Mouse (Mus musculus) retina, adult 2 months (tissue): ENCODE results near the gene Lypd4.
"Not testable (repeated sequence)": the region's sequence is repeated elsewhere in the genome, so short reads cannot be mapped to it uniquely, and the experiment has no call there.

Experiments used
- DNase-seq: peaks from one replicate; pipeline ENCODE4 v3.0.0-alpha.2; 2012; ENCODE audit warnings: low read depth, low spot score

Gene Lypd4

DNA sequence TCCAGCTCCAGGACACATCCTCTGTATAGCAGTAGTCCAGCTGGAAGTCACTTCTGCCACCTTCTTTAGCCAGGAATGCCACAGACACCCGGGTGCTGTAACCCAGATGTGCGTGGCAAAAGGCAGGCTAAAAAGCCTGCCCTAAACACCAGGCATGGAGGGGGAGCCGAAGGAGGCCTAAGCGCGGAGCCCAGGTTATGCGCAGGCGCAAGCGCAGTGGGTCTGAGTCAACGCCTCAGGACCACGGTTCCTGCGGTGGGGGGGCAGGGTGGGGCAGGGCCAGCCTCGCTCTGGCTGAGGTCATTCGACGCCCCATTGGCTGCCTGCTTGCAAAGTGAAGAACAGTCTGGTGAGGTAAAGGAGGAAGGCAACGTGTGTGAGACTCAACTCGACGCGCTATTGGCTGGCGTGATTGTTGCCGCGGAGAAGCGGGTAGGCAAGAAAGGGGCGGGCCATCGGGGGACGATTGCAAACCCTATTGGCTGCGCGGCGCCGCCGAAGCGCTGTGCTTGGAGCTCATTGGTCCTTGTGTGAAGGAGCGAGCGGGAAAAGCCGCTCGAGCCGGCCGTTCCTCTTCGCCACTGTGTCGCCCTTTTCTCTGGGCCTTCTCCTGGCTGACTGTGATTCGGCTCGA lies at the start of gene Lypd4, which contains the start of gene Dmrtc2:
Lypd4 (minus strand) TSS at position 410 of the 634 bp plus-strand sequence.
Dmrtc2 (plus strand) TSS at position 526 of the 634 bp plus-strand sequence.
- DNase-seq, result no peak

DNA sequence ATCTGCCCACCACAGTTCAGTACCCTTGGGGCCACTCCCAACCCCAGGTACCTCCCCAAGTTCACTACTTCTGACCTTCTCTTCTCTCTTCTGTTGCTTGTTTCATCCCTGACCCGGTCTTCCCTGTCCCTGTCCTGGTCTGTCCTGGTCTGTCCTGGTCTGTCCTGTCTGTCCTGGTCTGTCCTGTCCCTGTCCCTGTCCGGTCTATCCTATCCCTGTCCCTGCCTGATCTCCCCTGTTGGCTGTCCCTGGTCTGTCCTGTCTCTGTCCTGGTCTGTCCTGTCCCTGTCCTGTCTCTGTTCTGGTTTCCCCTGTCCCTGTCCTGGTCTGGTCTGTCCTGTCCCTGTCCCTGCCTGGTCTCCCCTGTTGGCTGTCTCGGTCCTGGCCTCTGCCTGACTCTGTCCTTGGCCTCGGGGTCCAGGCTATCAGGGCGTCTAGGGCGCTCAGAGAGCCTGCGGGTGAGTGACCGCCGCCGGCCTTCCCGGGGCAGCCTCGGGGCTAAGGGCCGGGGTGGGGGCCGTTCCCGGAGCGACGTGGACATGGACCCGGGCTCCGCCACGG lies 49.1 kb upstream of the Lypd4 start:
- DNase-seq, result no peak

GRCm38 (mm10) chr7:24912480-24912879 lies 42.7 kb upstream of the Lypd4 start:
- DNase-seq, result no peak

DNA sequence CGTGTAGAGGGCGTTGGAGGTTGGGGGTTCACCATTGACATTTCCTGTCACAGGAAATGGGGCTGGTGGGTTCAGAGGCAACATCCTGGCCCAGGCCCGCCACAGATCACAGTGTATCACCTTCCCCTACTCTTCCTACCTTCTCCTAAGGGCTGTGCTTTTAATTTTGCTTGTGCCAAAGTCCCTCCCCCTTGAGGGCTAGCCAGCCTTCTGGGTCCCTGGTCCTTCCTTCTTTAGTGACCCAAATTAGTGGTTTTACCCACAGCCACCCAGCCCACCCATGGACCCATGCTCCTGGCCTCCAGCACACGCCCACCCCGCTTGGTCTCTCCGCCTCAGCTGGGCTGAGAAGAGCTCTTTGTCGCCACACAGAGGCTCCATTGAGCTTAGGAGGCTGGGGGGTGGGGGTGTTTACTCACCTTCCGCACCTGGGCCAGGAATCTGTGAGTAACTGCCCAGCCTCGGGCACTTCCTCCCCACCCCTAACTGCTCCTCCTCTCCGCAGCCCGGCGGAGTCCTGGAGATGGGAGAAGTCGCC lies 37.5 kb upstream of the Lypd4 start:
- DNase-seq, result no peak

DNA sequence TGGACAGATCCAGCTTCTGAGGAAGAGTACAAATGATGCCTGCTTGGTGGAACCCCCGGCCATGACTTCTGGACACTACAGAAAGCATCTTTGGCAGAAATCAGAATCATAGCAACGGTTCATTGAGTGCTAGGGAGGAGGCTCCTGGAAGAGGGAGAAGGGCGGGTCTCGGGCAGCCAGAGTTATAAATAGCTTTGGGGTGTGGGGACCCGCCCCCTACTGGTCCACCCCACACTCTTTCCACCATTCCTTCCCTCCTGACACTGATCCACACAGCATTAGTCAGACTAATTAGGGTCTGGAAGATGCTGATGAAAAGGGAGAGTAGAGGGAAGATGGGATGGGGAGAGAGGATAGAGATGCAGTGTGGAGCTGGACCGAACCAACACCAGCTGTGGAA lies 36.8 kb upstream of the Lypd4 start:
- no peak for DNase-seq

DNA sequence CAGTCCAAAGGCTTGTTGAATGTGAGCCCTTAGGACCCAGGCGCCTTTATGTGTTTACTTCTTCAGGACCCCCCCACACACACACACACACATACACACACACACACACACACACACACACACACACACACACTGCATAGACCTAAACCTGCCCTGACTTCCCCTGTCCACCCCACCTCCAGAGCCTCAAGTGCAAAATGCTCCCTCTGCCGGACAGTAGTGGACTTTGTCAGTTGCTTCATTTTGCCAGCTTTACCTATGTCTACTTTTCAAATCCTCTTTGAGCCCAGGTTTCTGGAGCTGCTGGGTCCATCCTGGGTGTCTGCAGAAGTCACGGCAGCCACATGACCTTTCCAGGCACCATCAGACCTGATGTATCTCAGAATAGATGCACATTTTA lies 35.2 kb upstream of the Lypd4 start:
- peak; percentile 59 for DNase-seq

DNA sequence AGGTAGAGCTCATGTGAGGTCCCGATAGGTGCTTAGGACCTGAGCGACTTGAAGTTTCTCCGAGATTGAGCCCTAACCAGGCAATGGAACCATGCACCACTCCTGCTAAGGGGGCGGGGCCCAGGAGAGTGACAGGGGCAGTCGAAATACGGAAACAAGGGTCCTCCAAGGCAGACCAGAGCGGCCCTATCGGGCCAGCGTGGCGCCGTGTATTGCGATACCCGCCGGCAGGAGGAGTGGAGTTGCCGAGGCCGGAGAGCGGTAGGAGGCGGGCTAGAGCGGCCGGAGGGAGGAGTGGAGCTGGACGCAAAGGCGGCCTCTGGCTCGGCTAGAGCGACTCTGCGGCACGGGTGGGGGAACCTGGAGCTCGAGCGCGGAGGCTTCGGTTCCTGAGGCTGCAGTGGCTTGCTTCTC lies 34.3 kb upstream of the Lypd4 start:
- peak; percentile 96 for DNase-seq

DNA sequence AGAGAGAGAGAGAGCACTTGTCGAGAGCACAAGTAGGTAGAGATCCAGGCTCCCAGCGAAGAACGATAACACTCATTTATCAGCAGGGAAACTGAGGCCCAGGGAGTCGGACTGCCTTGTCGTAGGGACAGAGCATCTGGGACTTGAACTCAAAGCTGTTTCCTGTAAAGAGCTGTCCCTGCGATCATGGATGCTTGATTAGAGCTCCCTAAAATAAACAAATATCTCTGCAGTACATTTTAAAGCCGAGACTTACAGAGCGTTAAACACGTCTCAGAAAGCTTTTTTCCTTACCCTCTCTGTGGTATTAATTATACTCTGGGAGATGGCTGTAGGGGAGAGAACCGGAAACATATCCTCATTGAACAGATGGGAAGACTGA lies 33.7 kb upstream of the Lypd4 start:
- DNase-seq, result no peak

- no peak for DNase-seq
Measured at GRCm38 (mm10) chr7:24902630-24903443, 33.1 kb upstream of the Lypd4 start, which contains the start of gene Arhgef1. Gene Arhgef1, plus strand, starts transcription at chr7:24902912.

DNA sequence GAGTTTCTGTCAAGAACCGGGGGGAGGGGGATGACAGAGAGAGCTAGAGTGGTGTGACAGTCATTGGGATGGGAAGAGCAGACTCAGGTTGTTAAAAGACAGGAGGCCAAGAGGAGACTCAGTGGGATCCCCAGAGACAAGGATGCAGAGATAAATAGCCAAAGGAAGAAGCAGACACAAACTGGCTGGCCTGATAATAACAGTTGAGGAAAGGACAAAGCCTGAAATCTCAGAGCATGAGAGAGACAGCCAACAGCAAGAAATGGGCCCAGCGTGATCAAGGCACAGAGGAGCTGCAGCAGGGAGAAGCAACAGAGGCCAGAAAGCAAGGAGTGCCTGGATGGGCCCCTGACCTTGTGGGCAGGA lies 32.5 kb upstream of the Lypd4 start:
- DNase-seq, result no peak

- no peak for DNase-seq
Measured at GRCm38 (mm10) chr7:24901842-24902241, 32.1 kb upstream of the Lypd4 start.

GRCm38 (mm10) chr7:24901114-24901513 lies 31.4 kb upstream of the Lypd4 start:
- DNase-seq, result no peak

- DNase-seq, result no peak
Measured at GRCm38 (mm10) chr7:24897959-24898358, 28.2 kb upstream of the Lypd4 start.

DNA sequence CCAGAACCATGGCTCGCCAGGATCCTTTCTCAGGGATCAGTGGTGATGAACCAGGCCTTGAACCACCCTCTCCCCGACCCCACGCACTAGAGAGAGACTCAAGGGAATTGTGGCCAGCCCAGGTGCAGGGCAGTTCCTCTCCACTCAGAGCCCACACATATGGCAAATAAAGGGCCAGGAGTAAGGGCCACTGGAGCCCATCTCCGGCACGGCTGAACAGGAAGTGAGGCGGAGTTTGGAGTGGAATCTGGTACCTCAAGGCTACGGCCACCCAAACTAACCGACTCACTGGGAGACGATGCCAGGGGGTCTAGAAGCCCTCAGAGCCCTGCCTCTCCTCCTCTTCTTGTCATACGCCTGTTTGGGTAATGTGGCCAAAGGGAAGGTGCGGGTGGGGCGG lies 27.5 kb upstream of the Lypd4 start, which contains the start of gene Cd79a:
Cd79a (plus strand) TSS at position 158 of the 400 bp plus-strand sequence.
- no peak for DNase-seq

- DNase-seq, result no peak
Measured at GRCm38 (mm10) chr7:24896269-24896668, 26.5 kb upstream of the Lypd4 start.

DNA sequence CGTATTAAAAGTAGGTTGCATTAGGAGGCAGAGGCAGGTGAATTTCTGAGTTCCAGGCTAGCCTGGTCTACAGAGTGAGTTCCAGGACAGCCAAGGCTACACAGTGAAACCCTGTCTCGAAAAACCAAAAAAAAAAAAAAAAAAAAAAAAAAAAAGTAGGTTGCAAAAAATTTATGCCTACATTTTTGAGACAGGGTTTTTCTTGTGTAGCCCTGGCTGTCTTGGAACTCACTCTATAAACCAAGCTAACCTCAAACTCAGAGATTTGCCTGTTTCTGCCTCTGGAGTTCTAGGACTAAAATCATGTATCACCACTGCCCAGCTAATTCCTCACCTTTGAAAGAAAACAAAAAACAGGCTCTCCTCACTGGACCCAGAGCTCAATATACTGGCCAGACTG lies 26.0 kb upstream of the Lypd4 start:
- not testable (repeated sequence) for DNase-seq

- no peak for DNase-seq
Measured at GRCm38 (mm10) chr7:24892125-24892583, 22.4 kb upstream of the Lypd4 start.

DNA sequence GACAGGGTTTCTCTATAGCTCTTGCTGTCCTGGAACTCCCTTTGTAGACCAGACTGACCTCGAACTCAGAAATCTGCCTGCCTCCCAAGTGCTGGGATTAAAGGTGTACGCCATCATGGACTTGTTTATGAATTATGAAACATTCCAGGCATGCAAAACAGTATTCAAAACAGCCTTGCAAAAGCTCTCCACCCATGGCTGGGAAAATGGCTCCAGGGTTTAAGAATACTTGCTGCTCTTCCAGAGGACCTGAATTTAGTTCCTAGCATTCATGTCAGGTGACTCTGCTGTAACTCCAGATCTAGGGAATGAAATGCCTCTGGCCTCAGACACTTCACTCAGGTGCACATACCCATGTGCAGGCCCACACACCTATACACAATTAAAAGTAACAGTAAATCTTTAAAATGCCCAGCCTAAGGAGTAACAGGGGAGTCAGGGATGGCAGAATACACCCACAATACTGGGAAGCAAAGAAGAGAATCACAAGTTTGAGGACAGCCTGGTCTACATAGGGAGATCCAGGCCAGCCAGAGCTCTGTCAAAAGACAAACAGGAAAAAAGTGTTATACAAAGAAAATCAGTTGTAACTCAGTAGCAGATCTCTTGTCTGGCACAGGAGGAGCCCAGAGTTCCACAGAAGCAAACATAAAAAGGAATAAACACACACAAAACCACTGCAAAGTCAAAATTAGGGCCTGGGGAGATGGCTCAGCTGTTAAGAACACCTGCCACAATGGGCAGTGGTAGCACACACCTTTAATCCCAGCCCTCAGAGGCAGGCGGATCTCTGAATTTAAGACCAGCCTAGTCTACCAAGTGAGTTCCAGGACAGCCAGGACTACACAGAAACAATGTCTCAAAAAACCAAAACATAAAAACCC lies 21.7 kb upstream of the Lypd4 start:
- no peak for DNase-seq

DNA sequence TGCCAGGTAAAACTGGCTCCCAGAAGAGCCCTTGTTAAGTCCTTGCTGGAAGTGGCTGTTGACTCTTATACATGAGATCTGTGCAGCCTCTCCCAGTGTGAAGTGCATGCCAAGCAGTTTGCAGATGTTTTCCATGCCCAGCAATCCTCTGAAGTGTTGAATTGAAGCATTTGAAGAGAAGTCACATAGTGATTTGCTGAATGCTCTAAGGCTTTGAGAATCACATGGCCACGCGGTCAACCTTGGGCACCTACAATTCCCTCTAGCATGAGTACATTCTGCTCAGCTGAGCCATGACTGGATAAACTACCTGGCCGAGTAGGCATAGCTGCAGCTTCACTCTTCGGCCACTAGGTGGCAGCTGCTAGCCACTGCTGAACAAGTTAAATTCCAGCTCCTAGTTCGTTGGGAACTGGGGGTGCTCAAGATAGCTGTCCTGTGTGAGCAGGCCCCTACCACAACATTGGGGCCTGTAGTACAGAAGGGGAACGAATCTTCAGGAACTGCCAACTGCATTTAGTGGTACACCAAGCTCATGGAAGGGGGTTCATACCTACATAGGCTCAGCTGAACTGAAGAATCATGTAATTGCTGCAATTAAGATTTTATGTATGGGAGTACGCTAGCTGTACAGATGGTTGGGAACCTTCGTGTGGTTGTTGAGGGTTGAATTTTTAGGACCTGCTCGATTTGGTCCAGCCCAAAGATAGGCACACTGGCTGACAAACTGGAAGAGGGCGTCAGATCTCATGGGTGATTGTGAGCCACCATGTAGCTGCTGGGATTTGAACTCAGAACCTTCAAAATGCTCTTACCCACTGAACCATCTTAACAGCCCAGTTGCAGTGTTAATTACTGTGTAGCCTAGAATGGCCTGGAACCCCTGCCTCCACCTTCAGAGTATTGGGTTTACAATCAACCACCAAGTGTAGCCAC lies 20.8 kb upstream of the Lypd4 start:
- peak; percentile 68 for DNase-seq
